Mouse (Mus musculus) ovary, adult 2 months (tissue): ENCODE data around the gene Socs4. TPM values are rescaled to one million over a fixed set of nuclear protein-coding genes. Genes with fewer than 3 reads are reported as not detected.

Experiments used
- polyA plus RNA-seq: library from polyadenylated mRNA; depleted of rRNA; stranded (reverse); fragments of >200 nt; gene quantifications from 2 replicates; pipeline ENCODE4 v1.2.3, GENCODE M21; 2012; rRNA removed

Socs4 gene
- polyA plus RNA-seq = 1.6 and 2.1 TPM in 2 replicates

DNA sequence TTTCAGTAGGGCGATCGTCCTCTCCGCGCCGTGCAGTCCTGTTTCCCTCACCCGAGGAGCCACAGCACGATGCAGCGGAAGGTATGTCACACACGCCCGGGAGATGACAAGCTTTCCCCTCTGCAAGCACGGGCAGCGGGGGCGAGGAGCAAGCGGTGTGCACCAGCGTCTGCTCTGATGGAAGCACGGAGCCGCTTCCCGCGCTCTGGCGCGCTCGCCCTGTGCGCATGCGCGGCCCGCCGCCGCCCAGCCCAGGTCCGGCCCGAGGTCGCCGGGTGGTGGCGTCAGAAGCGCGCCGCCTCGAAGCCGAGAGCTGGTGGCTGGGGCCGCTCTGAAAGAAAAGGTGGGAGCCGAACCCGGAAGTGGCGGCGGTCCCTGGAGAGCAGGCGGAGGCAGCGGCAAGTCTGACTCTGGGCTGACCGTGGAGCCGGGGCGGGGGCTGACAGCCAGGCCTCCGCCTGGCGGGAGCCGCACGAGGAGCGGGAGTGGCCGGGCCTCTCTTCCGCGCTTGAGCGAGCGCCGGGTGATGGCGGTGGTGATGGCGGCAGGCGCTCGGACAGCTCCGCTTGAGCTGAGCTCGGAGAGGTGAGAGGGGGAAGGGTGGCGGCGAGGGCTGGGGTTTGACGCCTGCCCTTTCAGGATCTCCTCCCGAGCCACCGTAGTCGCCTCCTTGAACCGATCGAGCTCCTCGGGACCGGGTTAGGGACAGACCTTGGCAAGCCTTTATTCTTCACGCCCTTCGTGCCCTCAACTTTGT is at the start of gene Socs4, which contains the start of gene Wdhd1:
Socs4 (plus strand) TSS at position 295 of the 757 bp plus-strand sequence.
Wdhd1 (minus strand) TSS at position 221 of the 757 bp plus-strand sequence.

DNA sequence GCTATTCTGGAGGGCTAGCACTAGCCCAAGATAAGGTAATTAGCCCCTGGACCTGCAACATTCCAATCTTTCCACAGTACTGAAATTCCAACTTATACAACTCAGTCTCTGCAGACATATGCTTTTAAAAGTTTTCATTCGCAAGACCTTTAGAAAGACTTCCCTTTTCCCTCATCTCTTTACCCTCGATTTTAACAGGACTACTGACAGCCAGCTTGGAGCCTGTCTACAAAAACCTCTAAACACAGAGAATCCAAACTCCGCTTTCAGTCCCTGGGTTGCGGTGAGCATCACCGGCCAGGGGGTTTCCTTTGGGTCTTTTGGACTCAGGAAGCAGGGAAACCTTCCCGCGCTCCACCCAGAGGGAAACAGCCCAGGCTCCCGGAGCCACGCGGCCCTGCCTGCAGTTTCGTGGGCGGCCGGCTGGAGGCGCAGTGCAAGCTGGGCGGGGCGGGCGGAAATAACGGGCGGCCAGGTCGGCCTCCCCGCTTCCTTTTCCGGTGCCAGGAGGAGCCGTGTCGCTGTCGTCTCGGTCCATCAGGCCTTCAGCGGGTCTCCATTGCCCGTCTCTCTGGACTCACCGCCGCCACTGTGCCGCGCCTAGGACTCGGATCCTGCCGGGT is 21.2 kb downstream of the Socs4 start, which contains the start of gene Mapk1ip1l:
Mapk1ip1l (plus strand) TSS at position 482 of the 623 bp plus-strand sequence.

Other genes starting within 250 kb of the Socs4 start
- gene Gch1, start 87.5 kb upstream of the Socs4 start, polyA plus RNA-seq = 26.9 and 34.7 TPM in 2 replicates
- gene Wdhd1, start 74 bp upstream of the Socs4 start, polyA plus RNA-seq = 1.5 and 2.2 TPM in 2 replicates
- gene Mapk1ip1l, start 21.3 kb downstream of the Socs4 start, polyA plus RNA-seq = 27.5 and 42.8 TPM in 2 replicates
- gene Lgals3, start 90.8 kb downstream of the Socs4 start, polyA plus RNA-seq = 134 and 164 TPM in 2 replicates
- gene Dlgap5, start 141.5 kb downstream of the Socs4 start, polyA plus RNA-seq = 1.7 and 2.6 TPM in 2 replicates
- 27.6 and 34.8 TPM in 2 replicates for gene Fbxo34, start 173.5 kb downstream of the Socs4 start, polyA plus RNA-seq